Mouse (Mus musculus): Measurements from ENCODE around the gene Eif4enif1.

DNA sequence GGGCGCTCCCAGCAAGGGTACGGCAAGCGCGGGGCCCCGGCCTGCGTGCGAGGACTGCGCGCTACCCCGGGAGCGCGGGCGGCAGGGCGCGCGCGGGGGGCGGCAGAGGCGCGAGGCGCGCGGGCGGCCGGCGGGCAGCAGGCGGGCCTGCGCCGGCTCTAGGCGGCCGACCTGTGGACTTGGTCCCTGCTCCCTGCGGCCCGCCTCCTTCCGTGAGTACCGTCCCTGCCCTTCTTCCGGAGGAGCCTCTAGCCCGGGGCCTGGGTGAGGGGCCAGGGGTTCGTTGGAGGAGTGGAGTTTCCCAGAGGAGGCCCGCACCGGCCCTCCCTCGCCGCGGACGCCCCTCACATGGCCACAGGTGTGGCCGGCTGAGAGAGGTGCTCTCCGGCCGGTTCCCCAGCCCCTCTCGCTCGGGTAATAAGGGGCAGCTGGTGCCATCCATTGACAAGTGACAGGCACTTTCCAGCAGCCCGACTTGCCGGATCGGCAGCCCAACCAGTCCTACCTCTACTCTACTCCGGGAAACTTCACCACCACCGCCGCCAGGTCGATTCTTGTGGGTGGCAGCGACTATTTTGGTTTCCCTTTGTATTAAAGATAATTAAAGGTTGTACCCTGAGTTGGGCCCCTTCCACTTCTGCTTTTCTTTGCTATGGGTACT, 719 bp downstream of the Eif4enif1 start:
- TF ChIP-seq POLR2A (IDR thresholded peaks at IDR 0.05; ENCODE audit: low read depth, low read length), result no peak
- TF ChIP-seq CTCF (IDR thresholded peaks at IDR 0.05; ENCODE audit: extremely low read depth, insufficient read length, insufficient replicate concordance, low read depth, low read length), result no peak

Data from small intestine, adult 2 months (tissue).